Mouse (Mus musculus) spleen, postnatal 4 days (tissue): ENCODE results near the gene Mfsd4b1.
A peak's percentile ranks its signal among the peaks of the same experiment; 100 is the strongest.

Experiments
- DNase-seq, 2 experiments: peaks; one replicate each; pipeline ENCODE4 v3.0.0; 2022; ENCODE audit warnings: low spot score in 2 of 2

Gene Mfsd4b1

DNA sequence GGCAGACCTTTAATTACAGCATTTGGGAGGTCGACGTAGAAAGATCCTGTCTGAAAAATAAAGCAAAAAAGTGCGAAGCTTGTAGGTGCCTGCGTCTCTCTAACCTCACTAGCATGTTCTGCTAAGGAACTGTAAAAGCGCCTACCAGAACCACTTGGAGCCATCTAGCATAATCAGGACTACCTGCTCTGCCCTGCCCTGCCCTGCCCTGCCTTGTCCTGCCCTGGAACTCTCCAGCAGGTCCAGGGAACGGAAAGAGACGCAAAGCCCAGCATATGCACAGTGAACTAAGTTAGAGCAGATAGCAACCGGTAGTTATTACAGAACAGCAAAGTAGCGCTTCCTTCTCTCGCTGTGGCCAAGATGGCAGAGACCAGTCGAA, 64.6 kb downstream of the Mfsd4b1 start:
- DNase-seq: no peak

DNA sequence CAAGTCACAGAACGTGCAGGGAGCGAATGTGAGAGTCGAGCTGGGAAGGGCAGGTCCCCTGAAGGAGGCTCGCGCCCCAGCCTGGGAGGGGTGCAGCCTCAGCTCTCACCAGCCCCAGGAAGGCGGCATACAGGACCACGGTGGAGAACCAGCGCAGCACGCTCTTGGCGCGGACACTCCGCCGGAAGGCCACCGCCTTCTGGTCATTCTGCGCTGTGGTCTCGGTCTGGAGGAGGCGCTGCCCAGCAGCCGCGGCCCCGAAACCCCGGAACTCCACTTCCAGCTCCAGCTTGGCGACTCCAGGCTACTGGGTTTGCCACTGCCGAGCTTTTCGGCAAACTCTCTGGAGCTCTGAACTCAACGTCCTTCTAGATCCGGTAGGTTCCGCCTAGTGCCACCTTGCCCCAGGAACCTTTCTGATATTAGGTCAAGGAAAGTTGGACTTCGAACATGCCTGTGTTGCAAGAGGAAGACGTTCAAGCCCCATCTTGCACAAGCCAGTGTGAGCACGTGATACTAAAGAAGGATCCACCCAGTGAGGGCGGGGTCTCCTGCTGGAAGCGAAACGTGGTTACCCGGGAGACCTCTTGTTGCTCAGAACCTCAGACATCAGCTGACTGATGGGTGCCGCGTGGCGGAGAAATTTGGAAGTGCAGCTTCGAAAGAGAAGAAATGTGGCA, 65.2 kb downstream of the Mfsd4b1 start, which contains the start of gene Mfsd4b3:
Gene Mfsd4b3, minus strand, starts transcription at position 393 of the 680 bp plus-strand sequence.
- DNase-seq: peak; percentile 87 to 89

DNA sequence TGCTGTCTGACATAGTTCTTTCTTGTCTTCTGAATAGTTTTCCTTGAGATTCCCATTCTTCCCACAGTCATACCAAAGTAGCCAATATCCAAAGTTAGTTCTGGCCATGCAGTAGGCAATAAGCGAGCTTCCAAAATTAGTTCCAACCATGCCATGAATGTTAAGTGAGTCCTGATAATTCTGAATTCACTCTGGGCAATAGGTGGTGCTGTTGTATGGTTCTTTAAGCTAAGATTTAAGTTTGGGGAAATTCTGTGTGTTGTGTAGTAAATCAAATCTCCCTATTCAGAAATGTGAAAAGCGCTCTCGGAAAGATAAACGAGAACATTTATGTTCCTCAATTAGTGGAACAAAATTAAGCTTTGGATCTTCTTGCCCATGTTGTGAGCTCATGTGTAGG, 66.8 kb downstream of the Mfsd4b1 start:
- no peak for DNase-seq

DNA sequence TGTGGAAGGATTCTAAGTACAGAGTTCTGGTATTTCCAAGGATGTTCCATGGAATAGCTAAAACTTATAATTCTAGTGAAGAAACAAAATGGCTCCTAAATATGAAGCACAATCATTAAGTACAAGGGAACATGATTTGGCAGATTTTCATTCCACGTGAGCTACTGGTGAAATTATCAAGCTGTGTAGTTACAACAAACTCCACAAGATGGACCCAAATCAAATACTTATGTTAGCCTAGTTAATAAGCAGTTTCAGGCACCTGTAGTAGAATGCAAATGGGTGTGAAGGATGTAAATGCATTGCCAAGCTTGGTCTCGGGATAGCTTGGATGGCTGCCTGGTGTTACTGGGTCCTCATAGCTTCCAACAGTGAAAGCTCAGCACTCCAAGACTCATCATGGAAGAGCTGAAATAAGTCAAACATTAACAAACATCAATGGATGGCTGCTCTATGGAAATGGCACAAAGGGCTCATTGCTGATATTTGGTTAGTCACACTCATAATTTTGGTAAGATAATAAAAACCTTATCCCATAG, 68.7 kb downstream of the Mfsd4b1 start:
- no peak for DNase-seq

DNA sequence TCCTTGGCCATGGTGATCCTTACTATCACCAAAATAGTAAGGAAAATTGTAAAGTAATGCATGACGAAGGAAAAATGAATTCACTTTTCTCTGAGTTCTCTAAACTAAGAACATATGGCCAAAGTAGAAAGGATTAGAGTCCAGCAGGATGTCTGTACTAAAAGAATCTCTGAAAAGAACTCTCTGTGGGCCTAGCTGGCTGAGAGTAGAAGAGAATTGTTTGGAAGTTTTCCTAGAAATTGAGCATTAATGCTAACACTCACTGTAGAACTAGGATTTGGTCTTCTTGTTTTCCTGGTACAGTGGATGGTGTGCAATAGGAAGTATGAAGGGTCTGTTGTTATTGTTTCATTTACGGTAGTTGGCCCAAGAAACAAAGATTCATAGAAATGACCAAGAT, 69.9 kb downstream of the Mfsd4b1 start:
- no peak for DNase-seq
